ENCODE assay signal across 22 mouse cellular contexts in the genomic region with DNA sequence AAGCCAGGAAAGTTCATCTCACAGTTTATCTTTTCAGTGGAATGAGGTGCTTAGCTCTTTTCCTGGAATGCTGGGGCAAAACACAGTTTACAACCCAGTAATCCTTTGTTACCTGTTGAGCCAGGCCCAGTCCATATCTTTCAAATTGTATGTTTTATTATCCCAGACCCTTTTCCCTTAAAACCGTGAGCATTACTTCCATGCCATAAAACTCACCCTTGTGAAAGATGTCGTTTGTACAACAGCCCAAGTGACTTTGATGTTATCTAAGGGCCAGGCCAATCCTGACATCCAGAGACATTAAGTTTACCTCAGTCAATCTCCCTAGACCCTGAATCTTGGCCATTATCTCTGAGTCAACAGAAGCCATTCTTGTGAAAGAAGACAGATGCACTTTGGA. TPM values are rescaled to one million over a fixed set of nuclear protein-coding genes. Genes with fewer than 3 reads are reported as not detected.
A peak's percentile ranks its signal among the peaks of the same experiment; 100 is the strongest.
DNase-seq lines count a peak whose midpoint lies in the region; ATAC-seq and TF ChIP-seq lines count a peak whose summit lies in the region.
"Had no signal": no experiment of that assay in that cellular context is flagged by ENCODE, and none has a peak within 500 bp of the region (broad histone marks: within the 10 kb centered on the region; RNA-seq: fewer than 3 reads in every experiment).

No protein-coding gene starts in this region.

- no peak for TF ChIP-seq CTCF in intestine, postnatal 0 days (IDR thresholded peaks at IDR 0.05; ENCODE audit: low read depth)

- no peaks in the 10 kb centered on the region for H3K9me3 ChIP-seq in intestine, embryonic 14.5 days (ENCODE audit: control insufficient read depth, low read length)
- H3K9me3 ChIP-seq in intestine, postnatal 0 days (ENCODE audit: control insufficient read depth), result no peaks in the 10 kb centered on the region
- H3K9me3 ChIP-seq in intestine, embryonic 15.5 days, result no peaks in the 10 kb centered on the region
- no peaks in the 10 kb centered on the region for H3K9me3 ChIP-seq in intestine, embryonic 16.5 days (ENCODE audit: control insufficient read depth, low read length)
- H3K9me3 ChIP-seq: G1E had no signal

- DNase-seq in intestine, embryonic 14.5 days (ENCODE audit: low spot score), result no peak
- peak; percentile 55 for DNase-seq in yolk sac, embryonic 10.5 days (ENCODE audit: low spot score)
- no peak for DNase-seq in lung, adult 18-20 months
- DNase-seq in spleen, postnatal 4 days (ENCODE audit: low spot score in 2 of 2), result no peak
- DNase-seq in right cerebral cortex, postnatal 4 days, result no peak
- DNase-seq: adrenal gland, adult 2 months; adrenal gland, adult 8-10 months; adrenal gland, postnatal 10 days; adrenal gland, postnatal 14 days; adrenal gland, postnatal 25 days; adrenal gland, postnatal 36 days; B cell, adult 2 months; cerebellum, adult 11 months; cerebellum, adult 11-12 months had no signal

- H3K27ac ChIP-seq in intestine, embryonic 14.5 days (ENCODE audit: low read depth), result no peak overlapping the region
- H3K27ac ChIP-seq in intestine, postnatal 0 days (ENCODE audit: low read depth, low read length), result no peak overlapping the region
- no peak overlapping the region for H3K27ac ChIP-seq in intestine, embryonic 15.5 days
- no peak overlapping the region for H3K27ac ChIP-seq in intestine, embryonic 16.5 days (ENCODE audit: low read length)

- H3K4me2 ChIP-seq in intestine, embryonic 14.5 days (ENCODE audit: low read length), result no peak overlapping the region
- no peak overlapping the region for H3K4me2 ChIP-seq in intestine, postnatal 0 days (replicated peaks; ENCODE audit: low read depth)
- H3K4me2 ChIP-seq in intestine, embryonic 15.5 days (replicated peaks), result no peak overlapping the region
- H3K4me2 ChIP-seq in intestine, embryonic 16.5 days (ENCODE audit: low read depth, low read length), result no peak overlapping the region

- WGBS in intestine, embryonic 14.5 days, result 22% methylated on average over 2 of the region's 2 CpGs
- 27% methylated on average over 2 of the region's 2 CpGs for WGBS in intestine, postnatal 0 days
- 22% methylated on average over 2 of the region's 2 CpGs for WGBS in intestine, embryonic 15.5 days
- WGBS in intestine, embryonic 16.5 days, result 27% methylated on average over 2 of the region's 2 CpGs

- 0 out of 2 replicates have a peak, but pooled peaks have one; percentile 40 for ATAC-seq in intestine, embryonic 14.5 days (replicated peaks; ENCODE audit: low FRiP score, low TSS enrichment, low read depth)
- no peak for ATAC-seq in intestine, postnatal 0 days
- ATAC-seq in intestine, embryonic 15.5 days, result peak; percentile 86
- ATAC-seq in intestine, embryonic 16.5 days, result peak; percentile 81
- ATAC-seq: activated CD4-positive, CD25-positive, alpha-beta regulatory T cell, adult 4 months; CD4-positive, CD25-positive, alpha-beta regulatory T cell, adult 4 months; Patski had no signal

- no peaks in the 10 kb centered on the region for H3K4me1 ChIP-seq in intestine, embryonic 14.5 days (replicated peaks; ENCODE audit: control insufficient read depth, insufficient read depth, low read length)
- H3K4me1 ChIP-seq in intestine, postnatal 0 days (replicated peaks; ENCODE audit: control insufficient read depth, insufficient read depth, low read length), result no peaks in the 10 kb centered on the region
- H3K4me1 ChIP-seq in intestine, embryonic 15.5 days (replicated peaks), result no peaks in the 10 kb centered on the region
- no peaks in the 10 kb centered on the region for H3K4me1 ChIP-seq in intestine, embryonic 16.5 days (ENCODE audit: control insufficient read depth, insufficient read depth, low read length)

- H3K27me3 ChIP-seq in intestine, embryonic 14.5 days (replicated peaks; ENCODE audit: control insufficient read depth, insufficient read depth, low read length), result no peaks in the 10 kb centered on the region
- no peaks in the 10 kb centered on the region for H3K27me3 ChIP-seq in intestine, postnatal 0 days (replicated peaks; ENCODE audit: control insufficient read depth, insufficient read depth, low read length)
- no peaks in the 10 kb centered on the region for H3K27me3 ChIP-seq in intestine, embryonic 15.5 days (replicated peaks)
- no peaks in the 10 kb centered on the region for H3K27me3 ChIP-seq in intestine, embryonic 16.5 days (replicated peaks; ENCODE audit: control insufficient read depth, insufficient read depth, low read length)
- H3K27me3 ChIP-seq: CH12.LX had no signal

- no peaks in the 10 kb centered on the region for H3K36me3 ChIP-seq in intestine, embryonic 14.5 days (ENCODE audit: control insufficient read depth, insufficient read depth, low read length)
- no peaks in the 10 kb centered on the region for H3K36me3 ChIP-seq in intestine, postnatal 0 days (ENCODE audit: control insufficient read depth, insufficient read depth)
- no peaks in the 10 kb centered on the region for H3K36me3 ChIP-seq in intestine, embryonic 15.5 days
- no peaks in the 10 kb centered on the region for H3K36me3 ChIP-seq in intestine, embryonic 16.5 days (ENCODE audit: control insufficient read depth, insufficient read depth, low read length)
- H3K36me3 ChIP-seq: G1E had no signal

- H3K4me3 ChIP-seq in intestine, embryonic 14.5 days (ENCODE audit: low read depth, low read length), result no peak overlapping the region
- H3K4me3 ChIP-seq in intestine, postnatal 0 days (ENCODE audit: low read depth, low read length), result no peak overlapping the region
- no peak overlapping the region for H3K4me3 ChIP-seq in intestine, embryonic 15.5 days (replicated peaks)
- no peak overlapping the region for H3K4me3 ChIP-seq in intestine, embryonic 16.5 days (ENCODE audit: low read length)

- no peak overlapping the region for H3K9ac ChIP-seq in intestine, embryonic 14.5 days (ENCODE audit: low read length)
- no peak overlapping the region for H3K9ac ChIP-seq in intestine, postnatal 0 days (ENCODE audit: low read depth, low read length)
- no peak overlapping the region for H3K9ac ChIP-seq in intestine, embryonic 15.5 days
- no peak overlapping the region for H3K9ac ChIP-seq in intestine, embryonic 16.5 days (ENCODE audit: low read depth, low read length)

RNA-seq across cellular contexts. Expression of a gene that starts 23.4 kb away (rescaled TPM):
- polyA plus RNA-seq in intestine, embryonic 14.5 days (2014; fragmentation: Nextera tagmentation; extraction: Ambion mirVana), result 4.1 and 5.7 TPM in 2 replicates
- polyA plus RNA-seq in intestine, postnatal 0 days (2015; fragmentation: Nextera tagmentation; extraction: Ambion mirVana), result 3.9 and 4.2 TPM in 2 replicates
- polyA plus RNA-seq in intestine, embryonic 15.5 days (2015; fragmentation: Nextera tagmentation; extraction: Ambion mirVana), result 3.3 and 4.0 TPM in 2 replicates
- 3.2 and 3.3 TPM in 2 replicates for polyA plus RNA-seq in intestine, embryonic 16.5 days (2015; fragmentation: Nextera tagmentation; extraction: Ambion mirVana)
- polyA plus RNA-seq: activated CD4-positive, CD25-positive, alpha-beta regulatory T cell, adult 4 months; adrenal gland, adult 2 months; CD4-positive, CD25-positive, alpha-beta regulatory T cell, adult 4 months; Patski had no signal
